Mouse (Mus musculus): ENCODE measurements around the gene Cdhr4. TPM values are rescaled to one million over a fixed set of nuclear protein-coding genes. Genes with fewer than 3 reads are reported as not detected.

Gene Cdhr4
- total RNA-seq, 2 experiments from 2014 or later, result 0.42 TPM; not detected in 1

DNA sequence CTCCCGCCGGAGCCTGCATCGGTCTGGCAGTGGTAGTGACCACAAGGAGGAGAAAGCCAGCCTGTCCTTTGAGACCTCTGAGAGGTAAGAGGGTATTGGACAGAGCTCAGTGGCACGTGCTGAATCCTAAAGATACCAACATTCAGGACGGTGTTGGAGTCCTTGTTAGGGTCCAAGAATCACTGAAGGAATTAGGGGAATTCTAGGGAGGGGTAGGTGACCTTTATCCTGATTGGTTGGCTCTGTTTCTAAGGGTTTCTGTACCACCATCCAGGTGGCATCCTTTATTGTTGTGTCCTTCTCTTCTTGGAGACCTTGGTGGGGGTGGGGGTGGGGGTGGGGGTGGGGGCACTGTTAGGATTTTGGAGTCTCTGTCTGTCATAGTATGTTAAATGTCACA lies 39.8 kb downstream of the Cdhr4 start:
- intact Hi-C loops (cut with DNase I), result no loop called here
- TF ChIP-seq CTCF (IDR thresholded peaks at IDR 0.05), result no peak

DNA sequence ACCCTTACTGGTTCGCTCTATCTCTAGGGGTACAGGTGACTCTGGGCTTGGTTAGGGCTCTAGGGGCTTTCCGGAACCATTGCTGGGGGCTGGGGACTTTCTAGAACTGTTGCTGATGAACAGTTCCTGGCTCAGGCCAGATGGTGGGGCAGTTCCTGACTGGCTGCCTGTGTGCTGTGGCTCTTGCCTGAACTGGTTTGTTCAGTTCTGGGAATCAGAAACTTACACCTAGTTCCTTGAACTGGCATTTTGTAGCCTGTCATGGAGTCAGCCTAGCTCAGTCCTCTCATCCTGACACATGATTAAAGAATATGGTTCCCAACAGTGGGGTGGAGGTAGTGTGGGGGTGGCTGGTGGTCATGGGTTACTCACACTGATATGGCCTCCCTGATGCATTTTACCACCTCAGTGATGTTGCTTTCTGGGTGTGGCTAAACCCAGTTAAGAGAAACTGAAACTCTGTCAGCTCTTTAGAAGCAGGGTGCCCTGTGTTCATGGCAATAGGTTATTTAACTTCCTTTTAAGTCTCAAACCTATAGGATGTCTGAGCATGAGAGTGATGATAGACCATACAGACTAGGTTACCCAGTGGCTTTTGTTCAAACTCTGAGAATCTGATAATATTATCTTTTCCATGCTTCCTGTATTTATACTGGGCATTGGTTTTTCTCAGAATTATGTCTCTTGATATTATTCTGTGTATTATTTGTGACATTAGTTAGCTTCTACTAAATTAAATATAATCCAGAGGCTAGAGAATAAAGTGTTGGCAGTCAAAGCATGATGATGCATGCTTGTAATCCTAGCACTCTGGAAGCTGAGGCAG lies 43.2 kb downstream of the Cdhr4 start:
- TF ChIP-seq CTCF (IDR thresholded peaks at IDR 0.05), result no peak
- no peak for DNase-seq
- intact Hi-C loops (cut with DNase I), result no loop called here
- Histone ChIP-seq H3K27ac (no peak overlapping the region), H3K4me3 (no peak overlapping the region)

More for the DNA sequence above, 39.8 kb downstream of the Cdhr4 start:
- H3K4me3 ChIP-seq, result no peak overlapping the region
- no peak overlapping the region for H3K27ac ChIP-seq
- DNase-seq, result no peak

DNA sequence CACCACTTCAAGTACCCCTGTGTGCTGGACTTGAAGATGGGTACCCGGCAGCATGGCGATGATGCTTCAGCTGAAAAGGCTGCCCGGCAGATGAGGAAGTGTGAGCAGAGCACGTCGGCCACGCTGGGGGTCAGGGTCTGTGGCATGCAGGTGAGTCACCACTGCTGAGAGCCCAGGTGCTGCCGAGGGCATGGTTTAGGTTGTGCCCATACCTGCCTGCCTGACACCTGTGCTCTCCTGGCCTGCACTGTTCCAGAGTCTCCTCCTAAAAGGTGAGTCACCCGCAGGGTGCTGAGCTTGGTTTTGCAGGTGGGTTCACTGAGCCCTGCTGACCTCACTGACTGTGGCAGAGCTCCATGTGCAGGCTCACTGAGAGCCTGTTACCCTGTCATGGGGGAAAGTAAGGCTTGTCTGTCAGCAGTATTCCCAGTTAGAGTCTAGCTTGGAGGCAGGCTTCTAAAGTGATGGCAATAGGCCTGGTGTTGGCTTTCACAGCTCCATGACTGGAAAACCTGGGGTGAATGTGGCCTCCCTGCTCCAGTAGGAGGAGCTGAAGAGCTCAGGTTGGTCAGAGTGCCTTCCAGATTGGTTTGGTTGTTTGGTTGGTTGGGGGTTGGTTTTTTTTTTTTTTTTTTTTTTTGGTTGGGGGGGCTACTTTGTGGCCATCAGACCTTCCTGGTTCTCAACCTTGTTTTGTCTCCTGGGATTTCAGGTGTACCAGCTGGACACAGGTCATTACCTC lies 52.6 kb downstream of the Cdhr4 start:
- DNase-seq, result peak; percentile 22
- peak; percentile 14; the same call in 1 of the 2 replicates for TF ChIP-seq CTCF (IDR thresholded peaks at IDR 0.05)
- H3K27ac ChIP-seq, result no peak overlapping the region
- intact Hi-C loops (cut with DNase I), result no loop called here
- H3K4me3 ChIP-seq, result no peak overlapping the region

DNA sequence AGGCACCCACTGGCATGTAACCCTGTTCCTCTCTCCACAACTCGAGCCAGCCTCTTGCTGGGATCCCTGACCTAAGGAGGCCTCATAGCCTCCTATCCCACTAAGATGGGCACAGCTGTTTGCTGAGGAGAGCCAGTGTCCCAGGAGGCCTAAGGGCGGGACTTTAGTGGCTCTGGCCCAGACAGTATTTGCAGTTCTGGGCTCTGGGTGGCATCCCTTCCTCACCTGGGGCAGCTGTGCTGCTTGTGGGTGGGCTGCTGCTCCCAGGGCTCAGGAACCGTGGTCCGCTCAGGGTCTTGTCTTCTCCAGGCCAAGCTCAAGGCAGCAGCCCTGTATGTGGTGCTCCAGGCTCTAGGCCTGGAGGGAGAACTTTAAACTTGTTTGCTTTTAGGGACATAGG lies 54.3 kb downstream of the Cdhr4 start:
- H3K4me3 ChIP-seq, result no peak overlapping the region
- intact Hi-C loops (cut with DNase I), result no loop called here
- peak overlapping the region; percentile 20 for H3K27ac ChIP-seq
- TF ChIP-seq CTCF (IDR thresholded peaks at IDR 0.05), result no peak
- peak; percentile 61 for DNase-seq

- no peak for TF ChIP-seq CTCF (IDR thresholded peaks at IDR 0.05)
- no peak for DNase-seq
- intact Hi-C loops (cut with DNase I), result no loop called here
- peak overlapping the region; percentile 94 for H3K27ac ChIP-seq
- peak overlapping the region; percentile 71 for H3K4me3 ChIP-seq
Observed at GRCm38 (mm10) chr9:108047601-108048565, 55.6 kb downstream of the Cdhr4 start.

GRCm38 (mm10) chr9:108048566-108048955 lies 56.3 kb downstream of the Cdhr4 start:
- DNase-seq, result no peak
- no peak for TF ChIP-seq CTCF (IDR thresholded peaks at IDR 0.05)
- intact Hi-C loops (cut with DNase I), result no loop called here
- peak overlapping the region; percentile 71 for H3K4me3 ChIP-seq
- H3K27ac ChIP-seq, result peak overlapping the region; percentile 94

DNA sequence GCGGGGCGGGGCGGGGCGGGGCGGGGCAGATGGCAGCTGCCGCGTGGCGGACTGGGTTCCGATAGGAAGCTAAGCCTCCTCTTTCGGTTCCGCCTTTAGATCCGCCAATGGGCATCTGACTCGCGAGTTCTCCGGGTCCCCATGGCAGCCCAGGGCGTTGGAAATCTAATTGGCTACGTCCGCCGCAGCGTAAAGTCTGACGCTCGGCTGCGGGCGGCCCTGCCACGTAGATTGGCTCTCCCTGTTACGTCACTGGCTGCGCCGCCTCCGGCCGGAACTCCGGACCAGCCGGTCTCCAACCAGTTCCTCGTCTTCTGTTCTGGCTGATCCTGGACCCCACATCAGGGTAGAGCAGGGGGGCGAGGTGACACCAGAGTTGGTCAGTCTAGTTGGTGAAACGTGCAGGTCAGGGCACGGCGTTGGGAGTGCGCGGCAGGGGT lies 56.7 kb downstream of the Cdhr4 start, which contains the start of gene Gmppb:
Gene Gmppb, plus strand, starts transcription at position 227 of the 440 bp plus-strand sequence.
- TF ChIP-seq CTCF (IDR thresholded peaks at IDR 0.05), result no peak
- H3K4me3 ChIP-seq, result peak within 1 kb of the TSS; percentile 71
- peak within 1 kb of the TSS; percentile 94 for H3K27ac ChIP-seq
- intact Hi-C loops (cut with DNase I), result no loop called here
- DNase-seq, result peak; percentile 98

Other genes starting within 250 kb of the Cdhr4 start
- gene Rbm5, start 221.5 kb upstream of the Cdhr4 start, total RNA-seq (2021), result 10 to 100 TPM; 46.4 to 49.6 TPM
- gene Rbm6, start 119.3 kb upstream of the Cdhr4 start, total RNA-seq (2021), result 10 to 100 TPM; 22.0 to 22.7 TPM
- gene Mon1a, start 104.3 kb upstream of the Cdhr4 start, total RNA-seq (2021), result 10 to 100 TPM in 1 of 2 experiments, 1 to 10 TPM in 1; 9.6 to 11.3 TPM
- gene Mst1r, start 85.6 kb upstream of the Cdhr4 start, total RNA-seq (2021), result under 1 TPM; 0.54 to 0.81 TPM
- not detected for gene Actl11, start 64.0 kb upstream of the Cdhr4 start, total RNA-seq (2021)
- gene Camkv, start 56.8 kb upstream of the Cdhr4 start, total RNA-seq (2021), result under 1 TPM in 1 of 2 experiments, not detected in 1; 0.22 TPM
- under 1 TPM; 0.25 to 0.43 TPM for gene Traip, start 42.4 kb upstream of the Cdhr4 start, total RNA-seq (2021)
- gene Uba7, start 17.0 kb upstream of the Cdhr4 start, total RNA-seq (2021), result 1 to 10 TPM; 2.3 to 3.1 TPM
- not detected for gene Gm20661, start 9.4 kb upstream of the Cdhr4 start, total RNA-seq (2021)
- gene Inka1, start 6.6 kb upstream of the Cdhr4 start, total RNA-seq (2021), result 1 to 10 TPM; 1.1 to 3.2 TPM
- not detected for gene Gm20662, start 3.9 kb downstream of the Cdhr4 start, total RNA-seq (2021)
- 10 to 100 TPM; 26.2 to 30.5 TPM for gene Ip6k1, start 10.0 kb downstream of the Cdhr4 start, total RNA-seq (2021)
- 1 to 10 TPM; 3.3 to 6.3 TPM for gene Gmppb, start 56.7 kb downstream of the Cdhr4 start, total RNA-seq (2021)
- gene Amigo3, start 60.7 kb downstream of the Cdhr4 start, total RNA-seq (2021), result 1 to 10 TPM; 1.5 to 3.1 TPM
- gene Mst1, start 87.9 kb downstream of the Cdhr4 start, total RNA-seq (2021), result not detected
- 100 to 1,000 TPM; 128 to 157 TPM for gene Rnf123, start 90.8 kb downstream of the Cdhr4 start, total RNA-seq (2021)
- gene Apeh, start 102.1 kb downstream of the Cdhr4 start, total RNA-seq (2021), result 10 to 100 TPM; 30.6 to 33.4 TPM
- under 1 TPM in 1 of 2 experiments, not detected in 1; 0.03 TPM for gene Bsn, start 197.9 kb downstream of the Cdhr4 start, total RNA-seq (2021)

Data from gastrocnemius, adult 2 months (tissue).